Mouse (Mus musculus) myocyte (in vitro differentiated cells): ENCODE results near the gene Triobp.
"Not testable (repeated sequence)": the region's sequence is repeated elsewhere in the genome, so short reads cannot be mapped to it uniquely, and the experiment has no call there.

ENCODE experiments used
- E2F4 ChIP-seq: IDR thresholded peaks from one replicate; pipeline ENCODE4 v1.6.1; 2011; ENCODE audit warnings: mild to moderate bottlenecking, control low read depth, moderate library complexity; ENCODE audit not compliant: insufficient read depth
- MAX ChIP-seq: IDR thresholded peaks from one replicate; pipeline ENCODE4 v1.6.1; 2011; ENCODE audit warnings: low read depth, mild to moderate bottlenecking, control low read depth
- POLR2A ChIP-seq: IDR thresholded peaks from one replicate; pipeline ENCODE4 v1.6.1; 2011; ENCODE audit warnings: low read depth, mild to moderate bottlenecking, control low read depth, moderate library complexity; ENCODE audit not compliant: insufficient read length
- REST ChIP-seq: IDR thresholded peaks from one replicate; pipeline ENCODE4 v1.6.1; 2011; ENCODE audit warnings: mild to moderate bottlenecking, control low read depth, moderate library complexity; ENCODE audit not compliant: insufficient read depth, insufficient read length
- SRF ChIP-seq: IDR thresholded peaks from one replicate; pipeline ENCODE4 v1.6.1; 2011; ENCODE audit warnings: low read depth; ENCODE audit not compliant: control insufficient read depth, insufficient read length
- TCF12 ChIP-seq: IDR thresholded peaks from one replicate; pipeline ENCODE4 v1.6.1; 2011; ENCODE audit warnings: mild to moderate bottlenecking, control low read depth; ENCODE audit not compliant: poor library complexity, insufficient read depth, severe bottlenecking
- USF1 ChIP-seq: IDR thresholded peaks from one replicate; pipeline ENCODE4 v1.6.1; 2011; ENCODE audit warnings: low read depth, mild to moderate bottlenecking, control low read depth, moderate library complexity

DNA sequence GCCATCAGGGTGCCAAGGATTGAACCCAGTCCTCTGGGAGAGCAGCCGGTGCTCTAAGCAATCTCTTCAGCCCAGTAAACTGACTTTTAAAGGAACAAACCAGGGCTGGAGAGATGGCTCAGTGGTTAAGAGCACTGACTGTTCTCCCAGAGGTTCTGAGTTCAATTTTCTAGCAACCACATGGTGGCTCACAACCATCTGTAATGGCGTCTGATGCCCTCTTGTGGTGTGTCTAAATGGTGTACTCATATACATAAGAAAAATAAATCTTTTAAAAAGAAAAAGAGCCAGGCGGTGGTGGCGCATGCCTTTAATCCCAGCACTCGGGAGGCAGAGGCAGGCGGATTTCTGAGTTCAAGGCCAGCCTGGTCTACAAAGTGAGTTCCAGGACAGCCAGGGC, 60.3 kb downstream of the Triobp start:
- TF ChIP-seq USF1, MAX, POLR2A, REST, TCF12, SRF, E2F4: not testable (repeated sequence)
